Mouse (Mus musculus): Measurements from ENCODE around the gene Krt28. TPM values are rescaled to one million over a fixed set of nuclear protein-coding genes. Genes with fewer than 3 reads are reported as not detected.

Gene Krt28
- 0.09 TPM in 1 of 2 replicates, not detected in the other for polyA plus RNA-seq (2015; fragmentation: Nextera tagmentation; extraction: Ambion mirVana)

GRCm38 (mm10) chr11:99374803-99375202 lies at the start of gene Krt28:
TSS of gene Krt28 (minus strand) at chr11:99374903.
- Histone ChIP-seq H3K9ac (no peak within 1 kb of the TSS), H3K27ac (no peak within 1 kb of the TSS), H3K36me3 (no peaks in the 10 kb centered on the region), H3K27me3 (replicated peaks) (0 out of 2 replicates have a peak, but pooled peaks cover 3% of the 10 kb centered on the region), H3K4me3 (replicated peaks) (no peak within 1 kb of the TSS), H3K4me2 (replicated peaks) (no peak within 1 kb of the TSS), H3K4me1 (replicated peaks) (no peaks in the 10 kb centered on the region), H3K9me3 (no peaks in the 10 kb centered on the region)
- 82% methylated on average over 13 of the region's 13 CpGs for WGBS
- ATAC-seq, result no peak

- Histone ChIP-seq H3K4me1 (replicated peaks) (no peaks in the 10 kb centered on the region), H3K9ac (no peak within 1 kb of the TSS), H3K4me3 (replicated peaks) (no peak within 1 kb of the TSS), H3K27me3 (replicated peaks) (no peaks in the 10 kb centered on the region), H3K27ac (no peak within 1 kb of the TSS), H3K4me2 (replicated peaks) (no peak within 1 kb of the TSS), H3K9me3 (no peaks in the 10 kb centered on the region), H3K36me3 (no peaks in the 10 kb centered on the region)
- ATAC-seq, result no peak
- WGBS, result 88% methylated on average over 10 of the region's 10 CpGs
Observed at GRCm38 (mm10) chr11:99422159-99422558, 47.5 kb upstream of the Krt28 start, which contains the start of gene Krt12. TSS of gene Krt12 (minus strand) at chr11:99422259.

GRCm38 (mm10) chr11:99420586-99420985 lies 45.9 kb upstream of the Krt28 start:
- Histone ChIP-seq H3K4me2 (replicated peaks) (no peak overlapping the region), H3K9me3 (no peaks in the 10 kb centered on the region), H3K4me3 (replicated peaks) (no peak overlapping the region), H3K27ac (no peak overlapping the region), H3K9ac (no peak overlapping the region), H3K27me3 (replicated peaks) (no peaks in the 10 kb centered on the region), H3K36me3 (no peaks in the 10 kb centered on the region), H3K4me1 (replicated peaks) (no peaks in the 10 kb centered on the region)
- no peak for ATAC-seq
- 48% methylated on average over 10 of the region's 10 CpGs for WGBS

GRCm38 (mm10) chr11:99417819-99418218 lies 43.1 kb upstream of the Krt28 start:
- no peak overlapping the region for H3K4me2 ChIP-seq (replicated peaks)
- no peaks in the 10 kb centered on the region for H3K27me3 ChIP-seq (replicated peaks)
- WGBS, result 73% methylated on average over 16 of the region's 16 CpGs
- no peaks in the 10 kb centered on the region for H3K4me1 ChIP-seq (replicated peaks)
- H3K27ac ChIP-seq, result no peak overlapping the region
- no peak for ATAC-seq
- H3K36me3 ChIP-seq, result no peaks in the 10 kb centered on the region
- H3K9ac ChIP-seq, result no peak overlapping the region
- H3K4me3 ChIP-seq (replicated peaks), result no peak overlapping the region
- H3K9me3 ChIP-seq, result no peaks in the 10 kb centered on the region

GRCm38 (mm10) chr11:99416902-99417301 lies 42.2 kb upstream of the Krt28 start:
- H3K9ac ChIP-seq, result no peak overlapping the region
- H3K9me3 ChIP-seq, result no peaks in the 10 kb centered on the region
- ATAC-seq, result no peak
- H3K4me3 ChIP-seq (replicated peaks), result no peak overlapping the region
- H3K4me1 ChIP-seq (replicated peaks), result no peaks in the 10 kb centered on the region
- no peaks in the 10 kb centered on the region for H3K36me3 ChIP-seq
- no peak overlapping the region for H3K27ac ChIP-seq
- no peaks in the 10 kb centered on the region for H3K27me3 ChIP-seq (replicated peaks)
- 85% methylated on average over 13 of the region's 13 CpGs for whole genome bisulfite sequencing
- no peak overlapping the region for H3K4me2 ChIP-seq (replicated peaks)

- no peaks in the 10 kb centered on the region for H3K4me1 ChIP-seq (replicated peaks)
- 77% methylated on average over 13 of the region's 13 CpGs for WGBS
Observed at GRCm38 (mm10) chr11:99414463-99415147, 39.9 kb upstream of the Krt28 start.

GRCm38 (mm10) chr11:99413247-99413646 lies 38.5 kb upstream of the Krt28 start:
- 16% methylated on average over 6 of the region's 6 CpGs for WGBS
- Histone ChIP-seq H3K4me3 (replicated peaks) (no peak overlapping the region), H3K4me2 (replicated peaks) (no peak overlapping the region), H3K9ac (no peak overlapping the region), H3K9me3 (no peaks in the 10 kb centered on the region), H3K27me3 (replicated peaks) (no peaks in the 10 kb centered on the region), H3K4me1 (replicated peaks) (no peaks in the 10 kb centered on the region), H3K36me3 (no peaks in the 10 kb centered on the region), H3K27ac (no peak overlapping the region)
- ATAC-seq, result no peak

More at GRCm38 (mm10) chr11:99414463-99415147, 39.9 kb upstream of the Krt28 start:
- H3K27me3 ChIP-seq (replicated peaks), result no peaks in the 10 kb centered on the region
- H3K9ac ChIP-seq, result no peak overlapping the region
- no peak overlapping the region for H3K4me3 ChIP-seq (replicated peaks)
- H3K27ac ChIP-seq, result no peak overlapping the region
- no peaks in the 10 kb centered on the region for H3K36me3 ChIP-seq
- ATAC-seq, result peak; percentile 82
- H3K9me3 ChIP-seq, result no peaks in the 10 kb centered on the region
- no peak overlapping the region for H3K4me2 ChIP-seq (replicated peaks)

- no peak overlapping the region for H3K4me2 ChIP-seq (replicated peaks)
- no peak overlapping the region for H3K9ac ChIP-seq
- no peaks in the 10 kb centered on the region for H3K36me3 ChIP-seq
- WGBS, result 66% methylated on average over 10 of the region's 10 CpGs
- no peak overlapping the region for H3K4me3 ChIP-seq (replicated peaks)
- H3K27me3 ChIP-seq (replicated peaks), result no peaks in the 10 kb centered on the region
- H3K27ac ChIP-seq, result no peak overlapping the region
- no peaks in the 10 kb centered on the region for H3K9me3 ChIP-seq
- ATAC-seq, result no peak
- no peaks in the 10 kb centered on the region for H3K4me1 ChIP-seq (replicated peaks)
Observed at GRCm38 (mm10) chr11:99406186-99406585, 31.5 kb upstream of the Krt28 start.

- no peak overlapping the region for H3K9ac ChIP-seq
- H3K27ac ChIP-seq, result no peak overlapping the region
- no peak overlapping the region for H3K4me2 ChIP-seq (replicated peaks)
- H3K4me1 ChIP-seq (replicated peaks), result no peaks in the 10 kb centered on the region
- no peaks in the 10 kb centered on the region for H3K36me3 ChIP-seq
- WGBS, result 83% methylated on average over 13 of the region's 13 CpGs
- H3K4me3 ChIP-seq (replicated peaks), result no peak overlapping the region
- no peaks in the 10 kb centered on the region for H3K9me3 ChIP-seq
- ATAC-seq, result no peak
- H3K27me3 ChIP-seq (replicated peaks), result no peaks in the 10 kb centered on the region; the same call in 1 of the 2 replicates
Observed at GRCm38 (mm10) chr11:99399956-99400549, 25.4 kb upstream of the Krt28 start.

GRCm38 (mm10) chr11:99398832-99399231 lies 24.1 kb upstream of the Krt28 start:
- Histone ChIP-seq H3K4me1 (replicated peaks) (no peaks in the 10 kb centered on the region), H3K27me3 (replicated peaks) (no peaks in the 10 kb centered on the region; the same call in 1 of the 2 replicates), H3K9ac (no peak overlapping the region), H3K27ac (no peak overlapping the region), H3K36me3 (no peaks in the 10 kb centered on the region), H3K9me3 (no peaks in the 10 kb centered on the region), H3K4me3 (replicated peaks) (no peak overlapping the region), H3K4me2 (replicated peaks) (no peak overlapping the region)
- no peak for ATAC-seq
- 59% methylated on average over 8 of the region's 8 CpGs for WGBS

- Histone ChIP-seq H3K9ac (no peak overlapping the region), H3K4me1 (replicated peaks) (no peaks in the 10 kb centered on the region), H3K27me3 (replicated peaks) (no peaks in the 10 kb centered on the region; the same call in 1 of the 2 replicates), H3K27ac (no peak overlapping the region), H3K4me2 (replicated peaks) (no peak overlapping the region), H3K4me3 (replicated peaks) (no peak overlapping the region), H3K9me3 (no peaks in the 10 kb centered on the region), H3K36me3 (no peaks in the 10 kb centered on the region)
- ATAC-seq, result no peak
- 74% methylated on average over 3 of the region's 3 CpGs for WGBS
Observed at GRCm38 (mm10) chr11:99398084-99398483, 23.4 kb upstream of the Krt28 start.

- Histone ChIP-seq H3K27me3 (replicated peaks) (no peaks in the 10 kb centered on the region; the same call in 1 of the 2 replicates), H3K4me3 (replicated peaks) (no peak overlapping the region), H3K4me2 (replicated peaks) (no peak overlapping the region), H3K9ac (no peak overlapping the region), H3K27ac (no peak overlapping the region), H3K36me3 (no peaks in the 10 kb centered on the region), H3K4me1 (replicated peaks) (no peaks in the 10 kb centered on the region), H3K9me3 (no peaks in the 10 kb centered on the region)
- no peak for ATAC-seq
- WGBS, result 75% methylated on average over 2 of the region's 2 CpGs
Observed at GRCm38 (mm10) chr11:99396661-99397060, 22.0 kb upstream of the Krt28 start.

GRCm38 (mm10) chr11:99396034-99396433 lies 21.3 kb upstream of the Krt28 start:
- Histone ChIP-seq H3K4me1 (replicated peaks) (no peaks in the 10 kb centered on the region), H3K9ac (no peak overlapping the region), H3K4me2 (replicated peaks) (no peak overlapping the region), H3K9me3 (no peaks in the 10 kb centered on the region), H3K27ac (no peak overlapping the region), H3K36me3 (no peaks in the 10 kb centered on the region), H3K4me3 (replicated peaks) (no peak overlapping the region), H3K27me3 (replicated peaks) (no peaks in the 10 kb centered on the region; the same call in 1 of the 2 replicates)
- ATAC-seq, result no peak
- 45% methylated on average over 3 of the region's 3 CpGs for WGBS
